Mouse (Mus musculus) heart, embryonic 14.5 days (tissue): ENCODE results near the gene Rabgap1l. TPM values are rescaled to one million over a fixed set of nuclear protein-coding genes. Genes with fewer than 3 reads are reported as not detected.

Source experiments
- ATAC-seq: fragments of 200-750 bp; cut with Nextera tagmentation; 2 replicates; pipeline ENCODE4 v1.8.0; 2017; ENCODE audit warnings: low read depth, moderate TSS enrichment; ENCODE audit not compliant: insufficient number of reproducible peaks, insufficient read depth, low FRiP score
- H3K27ac ChIP-seq, 2 experiments: fragments of 200-500 bp in 1 of 2; fragments of 300-500 bp in 1 of 2; sonication (generic) in 1 of 2; replicated peaks in 1 of 2; 2 replicates each; pipeline ENCODE4 v1.5.1; 2012 to 2014; ENCODE audit warnings: low read depth in 2 of 2, low read length in 2 of 2, control low read depth in 1 of 2, mild to moderate bottlenecking in 1 of 2, mixed read lengths in 1 of 2; ENCODE audit not compliant: control insufficient read depth in 1 of 2, insufficient read depth in 1 of 2
- H3K27me3 ChIP-seq: fragments of 300-500 bp; sonication (generic); 2 replicates; pipeline ENCODE4 v1.6.1; 2014; ENCODE audit warnings: mild to moderate bottlenecking, low read length, control low read depth; ENCODE audit not compliant: control insufficient read depth, insufficient read depth
- H3K36me3 ChIP-seq: fragments of 300-500 bp; sonication (generic); 2 replicates; pipeline ENCODE4 v1.6.1; 2014; ENCODE audit warnings: mild to moderate bottlenecking, control low read depth, low read length, mixed read lengths; ENCODE audit not compliant: control insufficient read depth, insufficient read depth
- H3K4me1 ChIP-seq, 2 experiments: fragments of 200-500 bp in 1 of 2; fragments of 300-500 bp in 1 of 2; sonication (generic) in 1 of 2; 2 replicates each; pipeline ENCODE4 v1.6.1; 2012 to 2014; ENCODE audit warnings: low read length in 2 of 2, control low read depth in 1 of 2, mixed read lengths in 1 of 2; ENCODE audit not compliant: control insufficient read depth in 2 of 2, insufficient read depth in 2 of 2
- H3K4me2 ChIP-seq: fragments of 300-500 bp; sonication (generic); 2 replicates; pipeline ENCODE4 v1.6.1; 2014; ENCODE audit warnings: mild to moderate bottlenecking, low read length
- H3K4me3 ChIP-seq, 2 experiments: fragments of 200-500 bp in 1 of 2; fragments of 300-500 bp in 1 of 2; sonication (generic) in 1 of 2; 2 replicates each; pipeline ENCODE4 v1.5.1; 2012 to 2014; ENCODE audit warnings: low read length in 2 of 2, mild to moderate bottlenecking in 2 of 2, control low read depth in 1 of 2, low read depth in 1 of 2, moderate library complexity in 1 of 2; ENCODE audit not compliant: control insufficient read depth in 1 of 2, insufficient read depth in 1 of 2
- H3K9ac ChIP-seq: fragments of 300-500 bp; sonication (generic); 2 replicates; pipeline ENCODE4 v1.6.1; 2014; ENCODE audit warnings: mild to moderate bottlenecking, low read length
- H3K9me3 ChIP-seq: fragments of 300-500 bp; sonication (generic); 2 replicates; pipeline ENCODE4 v1.6.1; 2016; ENCODE audit warnings: low read length, control low read depth; ENCODE audit not compliant: control insufficient read depth
- WGBS: fragments of 180-500 bp; shearing (Covaris S2); extraction: QIAGEN DNeasy Blood & Tissue Kit; methylation state at CpG from one replicate; pipeline ENCODE4 v1.1.7; 2014; 5-methylcytosine and 5-hydroxymethylcytosine counted together
- polyA plus RNA-seq: library from polyadenylated mRNA; unstranded; fragments of >200 nt; fragmentation: Nextera tagmentation; extraction: Ambion mirVana; gene quantifications from 2 replicates; pipeline ENCODE4 v1.2.1, GENCODE M21; 2014

Gene Rabgap1l
- 81.1 and 95.6 TPM in 2 replicates for polyA plus RNA-seq

DNA sequence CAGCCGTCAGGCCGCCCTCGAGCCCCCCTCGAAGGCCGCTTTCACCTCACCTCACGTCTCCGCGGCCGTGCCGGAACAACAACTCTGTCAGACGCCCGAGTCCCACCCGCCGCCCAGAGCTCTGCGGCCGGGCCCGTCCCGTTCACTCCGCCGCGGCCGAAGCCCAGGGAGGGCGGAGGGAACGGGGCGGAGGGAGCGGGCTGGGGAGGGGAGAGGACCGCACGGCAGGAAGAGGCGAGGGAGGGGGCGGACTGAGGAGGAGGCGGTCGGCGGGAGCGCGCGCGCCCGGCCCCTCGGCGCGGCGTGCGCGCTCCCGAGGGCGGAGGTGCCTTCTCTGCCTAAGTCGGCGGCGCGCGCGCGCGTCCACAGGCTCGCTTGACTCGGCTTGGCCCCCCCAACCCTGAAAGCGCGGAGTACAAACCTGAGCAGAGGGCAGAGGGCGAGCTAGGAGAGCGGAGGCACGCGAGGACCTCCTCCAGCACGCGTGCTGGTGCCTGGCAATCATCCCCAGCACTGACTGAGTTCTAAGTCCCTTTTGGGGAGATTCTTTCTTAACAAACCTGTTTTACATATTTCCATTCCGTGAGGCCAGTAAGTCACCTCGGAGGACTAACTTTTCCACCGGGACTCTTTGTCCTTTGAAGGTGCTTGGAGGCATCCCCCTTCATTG is at the start of gene Rabgap1l:
Gene Rabgap1l, minus strand, starts transcription at position 526 of the 670 bp plus-strand sequence.
- under 1% methylated on average over 62 of the region's 67 CpGs for WGBS
- peaks cover 0 to 14% of the 10 kb centered on the region in 2 experiments; a peak in 2 of 4 replicates for H3K4me1 ChIP-seq
- 0 out of 2 replicates have a peak, but pooled peaks cover under 1% of the 10 kb centered on the region for H3K9me3 ChIP-seq
- H3K36me3 ChIP-seq = no peaks in the 10 kb centered on the region
- ATAC-seq = peak; percentile 97
- no peaks in the 10 kb centered on the region for H3K27me3 ChIP-seq
- peak within 1 kb of the TSS; percentile 64 to 94 for H3K27ac ChIP-seq
- H3K9ac ChIP-seq = peak within 1 kb of the TSS; percentile 92
- peak within 1 kb of the TSS; percentile 67 to 97 for H3K4me3 ChIP-seq
- H3K4me2 ChIP-seq = peak within 1 kb of the TSS; percentile 76

DNA sequence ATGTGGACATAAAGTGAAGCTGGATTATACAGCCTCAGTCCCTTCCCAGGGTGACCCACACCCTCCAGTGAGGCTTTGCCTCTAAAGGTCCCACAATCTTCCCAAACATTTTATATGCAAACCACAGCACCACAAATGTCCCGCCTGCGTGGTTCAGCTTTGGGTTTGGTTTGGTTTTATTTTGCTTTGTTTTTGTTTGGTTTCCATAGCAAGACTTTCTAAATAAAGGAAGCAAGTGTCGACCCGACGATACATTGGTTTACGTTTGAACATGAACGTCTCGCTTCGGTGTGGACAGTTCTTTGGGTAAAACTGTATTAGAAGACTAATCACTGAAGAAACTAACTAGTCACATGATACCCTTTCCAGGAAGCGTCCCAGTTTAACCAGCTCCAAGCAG is 49.6 kb upstream of the Rabgap1l start:
- H3K27ac ChIP-seq = no peak overlapping the region; a peak in 3 of 4 replicates
- WGBS = 42% methylated on average over 10 of the region's 10 CpGs
- no peaks in the 10 kb centered on the region for H3K9me3 ChIP-seq

DNA sequence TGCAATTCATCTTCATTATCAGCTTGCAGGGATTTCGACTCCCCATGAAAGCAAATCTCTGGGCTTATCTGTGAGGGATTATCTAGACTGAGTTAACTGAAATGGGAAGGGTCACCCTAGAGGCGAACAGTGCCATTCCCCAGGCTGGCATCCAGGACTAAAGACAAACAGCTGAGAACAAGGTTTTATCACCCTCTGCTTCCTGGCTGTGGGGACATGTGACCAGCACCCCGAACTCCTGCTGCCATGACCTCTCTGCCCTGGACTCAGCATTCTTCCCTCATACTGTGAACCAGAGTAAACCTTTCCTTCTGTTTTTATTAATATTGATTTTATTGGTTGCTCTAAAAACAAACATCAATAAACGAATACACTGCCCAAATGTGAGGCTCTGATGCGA is 47.6 kb upstream of the Rabgap1l start:
- 58% methylated on average over 5 of the region's 5 CpGs for WGBS
- Histone ChIP-seq H3K4me2 (no peak overlapping the region), H3K4me1 (peaks cover 5 to 11% of the 10 kb centered on the region in 2 experiments; a peak in 3 of 4 replicates), H3K36me3 (no peaks in the 10 kb centered on the region), H3K27me3 (no peaks in the 10 kb centered on the region), H3K9me3 (no peaks in the 10 kb centered on the region), H3K4me3 (no peak overlapping the region), H3K27ac (no peak overlapping the region), H3K9ac (no peak overlapping the region)
- ATAC-seq = no peak

More for the DNA sequence above, 49.6 kb upstream of the Rabgap1l start:
- Histone ChIP-seq H3K9ac (no peak overlapping the region), H3K27me3 (no peaks in the 10 kb centered on the region), H3K36me3 (no peaks in the 10 kb centered on the region), H3K4me3 (no peak overlapping the region), H3K4me1 (peaks cover 5 to 11% of the 10 kb centered on the region in 2 experiments; a peak in 3 of 4 replicates), H3K4me2 (no peak overlapping the region)
- ATAC-seq = no peak

DNA sequence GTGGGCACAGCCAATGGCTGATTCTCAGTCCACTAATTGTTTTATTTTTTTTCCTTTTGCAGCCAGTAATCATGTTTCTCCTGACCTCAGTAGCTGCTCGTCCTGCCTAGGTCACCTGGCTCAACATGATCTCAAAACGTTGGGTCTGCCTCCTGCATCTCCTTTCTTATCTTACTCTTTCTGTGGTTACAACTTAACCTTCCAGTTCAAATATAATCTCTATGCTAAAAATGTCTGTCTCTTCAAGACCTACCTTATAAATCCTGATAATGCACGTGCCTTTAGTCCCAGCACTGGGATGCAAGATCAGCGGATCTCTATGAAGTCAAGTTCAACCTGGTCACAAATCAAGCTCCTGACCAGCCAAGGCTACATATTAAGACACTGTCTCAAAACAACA is 46.1 kb upstream of the Rabgap1l start:
- Histone ChIP-seq H3K4me3 (no peak overlapping the region), H3K4me2 (no peak overlapping the region), H3K4me1 (peaks cover 5 to 11% of the 10 kb centered on the region in 2 experiments; a peak in 3 of 4 replicates), H3K27me3 (no peaks in the 10 kb centered on the region), H3K27ac (no peak overlapping the region; a peak in 1 of 4 replicates), H3K9me3 (no peaks in the 10 kb centered on the region), H3K9ac (no peak overlapping the region), H3K36me3 (no peaks in the 10 kb centered on the region)
- ATAC-seq = no peak
- WGBS = 40% methylated on average over 4 of the region's 4 CpGs

DNA sequence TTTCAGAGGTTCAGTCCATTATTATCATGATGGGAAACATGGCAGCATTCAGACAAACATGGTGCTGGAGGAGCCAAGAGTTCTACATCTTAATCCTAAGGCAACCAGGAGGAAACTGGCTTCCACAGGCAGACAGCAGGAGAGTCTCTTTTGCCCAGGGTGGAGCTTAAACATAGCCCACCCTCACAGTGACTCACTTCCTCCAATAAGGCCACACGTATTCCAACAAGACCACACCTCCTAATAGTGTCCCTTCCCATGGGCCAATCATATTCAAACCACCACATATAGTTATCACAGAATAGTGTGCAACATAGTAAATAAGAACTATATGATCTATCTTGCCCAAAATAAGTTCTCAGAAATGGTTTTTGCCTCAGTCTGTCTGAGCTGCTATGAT is 41.4 kb upstream of the Rabgap1l start:
- ATAC-seq = no peak
- H3K36me3 ChIP-seq = no peaks in the 10 kb centered on the region
- H3K4me3 ChIP-seq = no peak overlapping the region
- no peak overlapping the region for H3K9ac ChIP-seq
- peaks cover 9 to 19% of the 10 kb centered on the region in 2 experiments for H3K4me1 ChIP-seq
- no peaks in the 10 kb centered on the region for H3K9me3 ChIP-seq
- H3K27ac ChIP-seq = no peak overlapping the region
- H3K27me3 ChIP-seq = no peaks in the 10 kb centered on the region
- WGBS = 88% methylated on average over 1 of the region's 1 CpGs
- no peak overlapping the region for H3K4me2 ChIP-seq

DNA sequence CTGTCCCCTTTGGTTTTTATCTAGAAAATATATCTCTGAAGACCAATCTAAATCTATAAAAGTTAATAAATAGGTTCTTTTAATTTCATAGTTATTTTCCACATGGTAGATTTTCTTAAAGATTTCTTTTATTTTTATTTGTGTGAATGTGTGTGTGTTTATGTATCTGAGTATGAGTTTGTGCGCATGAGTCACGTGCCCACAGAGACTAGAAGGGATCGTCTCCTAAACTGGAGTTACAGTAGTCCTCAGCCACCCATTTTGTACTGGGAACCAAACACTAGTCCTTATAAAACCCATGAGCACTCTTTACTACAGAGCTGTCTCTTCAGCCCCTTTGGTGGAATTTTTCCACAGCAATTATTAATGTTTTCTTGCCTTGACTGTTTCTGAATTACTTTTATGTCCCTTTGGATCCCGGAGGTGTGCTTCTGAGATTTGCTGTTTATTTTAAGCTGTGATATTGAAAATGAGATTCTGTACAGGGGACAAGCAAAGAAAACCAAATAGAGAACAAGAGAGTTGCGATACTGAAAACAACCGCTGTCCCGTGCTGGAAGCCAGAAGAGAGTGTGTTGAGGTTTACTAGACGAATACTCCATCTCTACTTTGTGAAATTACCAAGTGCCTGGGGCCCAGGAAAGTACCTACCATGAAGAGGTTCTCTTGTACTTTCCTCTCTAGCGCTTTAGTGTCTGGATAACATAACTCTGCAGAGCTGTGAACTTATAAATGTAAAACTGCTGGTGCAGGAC is 39.4 kb upstream of the Rabgap1l start:
- no peak overlapping the region for H3K9ac ChIP-seq
- H3K27ac ChIP-seq = peak overlapping the region; percentile 33 to 70
- no peaks in the 10 kb centered on the region for H3K27me3 ChIP-seq
- no peaks in the 10 kb centered on the region for H3K9me3 ChIP-seq
- H3K4me2 ChIP-seq = peak overlapping the region; percentile 47
- H3K4me3 ChIP-seq = no peak overlapping the region
- H3K4me1 ChIP-seq = peaks cover 6 to 8% of the 10 kb centered on the region in 2 experiments; a peak in 2 of 4 replicates
- ATAC-seq = no peak
- WGBS = 52% methylated on average over 9 of the region's 9 CpGs
- H3K36me3 ChIP-seq = no peaks in the 10 kb centered on the region

DNA sequence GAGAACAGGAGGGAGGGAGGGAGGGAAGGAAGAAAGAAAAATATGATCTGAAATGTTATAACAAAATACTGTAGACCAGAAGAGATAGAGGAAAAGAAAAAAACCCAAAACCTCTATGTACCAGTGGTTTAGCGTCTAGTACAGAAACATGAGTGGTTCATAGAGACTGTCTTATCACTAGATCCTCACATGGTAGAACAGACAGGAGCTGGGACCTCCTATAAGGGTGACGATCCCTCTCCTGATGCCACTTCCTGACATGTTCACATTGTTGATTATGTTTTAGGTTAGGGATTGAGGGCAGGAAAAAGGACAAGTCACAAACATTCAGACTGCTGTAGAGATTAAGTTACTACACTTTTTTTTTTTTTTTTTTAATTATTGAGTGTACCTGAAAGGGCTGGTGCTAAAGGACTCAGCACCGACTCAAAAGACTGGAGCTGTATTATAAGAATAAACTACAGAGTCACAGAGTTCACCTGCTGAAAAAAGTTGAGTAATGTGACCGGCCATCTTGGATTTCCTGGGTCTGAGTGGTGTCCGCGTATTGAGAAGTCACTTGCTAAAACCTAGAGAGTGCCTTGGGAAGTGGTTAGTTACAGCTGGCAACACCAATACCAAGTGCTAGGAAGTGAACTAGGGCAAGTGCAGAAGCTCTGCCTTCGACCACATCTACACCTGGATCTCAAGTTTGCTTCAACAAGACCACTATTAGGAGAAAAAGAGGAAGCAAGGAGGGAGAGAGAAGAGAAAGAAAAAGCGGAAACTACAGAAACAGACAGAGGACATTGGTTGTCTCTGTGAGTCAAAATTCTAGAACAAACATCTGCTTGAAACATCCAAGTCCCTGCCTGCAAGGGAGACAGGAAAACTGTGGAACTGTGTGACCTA is 37.8 kb upstream of the Rabgap1l start:
- ATAC-seq = no peak
- Histone ChIP-seq H3K4me3 (no peak overlapping the region), H3K36me3 (no peaks in the 10 kb centered on the region), H3K27ac (no peak overlapping the region), H3K4me1 (peaks cover 6 to 8% of the 10 kb centered on the region in 2 experiments; a peak in 2 of 4 replicates), H3K27me3 (no peaks in the 10 kb centered on the region), H3K9me3 (no peaks in the 10 kb centered on the region), H3K4me2 (no peak overlapping the region), H3K9ac (no peak overlapping the region)
- 87% methylated on average over 8 of the region's 8 CpGs for WGBS
